Mouse (Mus musculus) T-helper 1 cell (primary cell): ENCODE results near the gene Nhlrc3.

ENCODE experiments used
- in situ Hi-C: fragments of 300-600 bp; cut with MboI, MseI; formaldehyde crosslinking; loops from one replicate; pipeline ENCODE4 v1.15.1; 2025; ENCODE audit warnings: high pct_unique_total_duplicates

Gene Nhlrc3

GRCm38 (mm10) chr3:53463046-53463764 is at the start of gene Nhlrc3, which contains the start of gene Proser1:
TSS of gene Nhlrc3 (minus strand) at chr3:53463332.
TSS of gene Proser1 (plus strand) at chr3:53463666.
- in situ Hi-C loops, result loop anchor here (10.0 kb wide), 1 partner anchor 402 kb away; the partner anchor contains the start of gene Ufm1

DNA sequence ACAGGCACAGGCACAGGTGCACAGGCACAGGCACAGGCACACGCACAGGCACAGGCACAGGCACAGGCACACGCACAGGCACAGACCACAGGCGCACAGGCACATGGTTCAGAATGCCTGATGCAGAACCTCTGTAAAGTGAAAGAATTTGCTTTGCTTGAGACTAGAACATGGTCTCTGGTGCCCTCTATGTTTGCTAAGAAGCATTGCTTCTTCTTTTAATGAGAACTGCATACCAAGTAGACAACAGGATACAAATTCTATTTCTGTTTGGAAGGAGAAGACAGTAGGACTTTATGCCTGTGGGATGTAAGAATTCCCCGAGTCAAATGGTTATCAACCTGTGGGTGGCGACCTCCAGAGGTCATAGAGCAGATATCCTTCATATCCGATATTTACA is 39.3 kb upstream of the Nhlrc3 start:
- in situ Hi-C loops, result no loop called here

- in situ Hi-C loops, result no loop called here
These were observed 35.3 kb upstream of the Nhlrc3 start for GRCm38 (mm10) chr3:53498351-53498905.

DNA sequence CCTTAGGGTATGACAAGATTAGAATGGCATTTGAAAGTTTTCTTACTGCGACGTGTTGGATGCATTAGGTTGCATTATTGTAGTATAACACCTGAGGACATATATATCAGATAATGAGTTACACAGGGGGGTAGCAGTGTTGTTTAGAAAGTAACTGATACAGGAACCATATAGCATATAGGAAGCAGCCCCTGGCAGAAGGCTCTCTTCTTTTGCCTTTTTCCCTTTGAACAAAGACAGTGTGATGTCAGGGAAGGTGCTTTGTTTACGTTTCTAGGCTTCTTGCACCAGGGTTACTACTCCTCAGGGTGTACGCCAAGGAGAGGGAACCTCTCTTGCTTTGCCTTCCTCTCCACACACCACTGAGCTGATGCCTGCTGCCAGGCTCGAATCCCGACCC is 25.2 kb upstream of the Nhlrc3 start, which contains the start of gene Stoml3:
TSS of gene Stoml3 (plus strand) at position 301 of the 400 bp plus-strand sequence.
- in situ Hi-C loops, result no loop called here

DNA sequence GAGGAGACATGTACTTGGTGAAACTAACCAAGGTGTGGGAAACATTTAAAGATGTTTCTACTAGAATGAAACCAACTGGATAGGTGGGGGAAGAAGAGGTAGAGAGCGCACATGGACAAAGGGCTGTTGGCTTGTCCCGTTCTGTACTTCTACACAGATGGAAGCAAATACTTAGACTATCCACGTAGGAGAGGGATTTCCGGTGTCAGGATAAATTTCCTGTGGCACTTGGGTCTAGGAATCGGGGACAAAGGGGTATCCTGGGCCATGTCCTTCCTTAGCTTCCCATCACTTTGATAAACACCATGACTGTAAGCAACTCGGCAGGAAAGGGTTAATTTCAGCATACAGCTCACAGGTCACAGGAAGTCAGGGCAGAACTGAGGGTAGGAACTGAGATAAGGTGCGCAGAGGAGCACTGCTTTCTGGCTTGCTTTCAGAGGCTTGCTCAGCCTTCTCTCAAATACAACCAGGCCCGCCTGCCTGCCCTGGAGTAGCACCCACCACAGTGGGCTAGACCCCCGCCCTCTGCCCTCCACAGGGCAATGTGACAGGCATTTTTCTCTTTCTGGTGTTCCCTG is 24.0 kb upstream of the Nhlrc3 start:
- in situ Hi-C loops, result no loop called here

- in situ Hi-C loops, result no loop called here
These were observed 23.4 kb upstream of the Nhlrc3 start for GRCm38 (mm10) chr3:53486561-53486960.

DNA sequence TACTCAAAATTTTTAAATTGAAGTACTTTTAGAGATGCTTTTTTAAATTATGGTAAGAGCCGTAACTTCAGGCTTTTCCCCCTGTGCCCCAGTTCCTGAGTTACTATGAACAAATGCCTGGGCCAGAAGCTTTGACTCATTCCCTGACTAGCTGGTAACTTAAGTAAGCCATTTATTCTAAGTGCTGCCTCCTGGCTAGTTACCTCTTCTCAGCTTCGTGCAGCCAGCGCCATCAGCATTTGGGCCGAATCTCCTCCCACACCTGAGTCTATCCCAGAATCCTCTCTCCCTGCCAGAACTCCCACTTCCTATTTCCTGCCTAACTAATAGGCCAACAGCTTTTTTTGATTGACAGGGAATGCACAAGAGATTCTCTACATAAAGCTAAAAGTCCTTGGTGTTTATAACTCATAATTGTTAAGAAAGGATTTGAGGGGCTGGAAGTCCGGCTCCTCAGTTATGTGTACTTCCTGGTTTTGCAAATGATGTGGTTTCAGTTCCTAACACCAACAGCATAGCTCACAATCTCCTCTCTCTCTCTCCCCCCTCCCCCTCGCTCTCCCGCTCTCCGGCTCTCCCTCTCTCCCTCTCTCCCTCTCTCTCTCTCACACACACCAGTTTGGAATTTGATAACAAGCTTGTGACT is 20.4 kb upstream of the Nhlrc3 start:
- in situ Hi-C loops, result no loop called here

GRCm38 (mm10) chr3:53478419-53479046 is 15.4 kb upstream of the Nhlrc3 start:
- in situ Hi-C loops, result no loop called here

- in situ Hi-C loops, result no loop called here
These were observed 14.3 kb upstream of the Nhlrc3 start for GRCm38 (mm10) chr3:53477468-53477867.

DNA sequence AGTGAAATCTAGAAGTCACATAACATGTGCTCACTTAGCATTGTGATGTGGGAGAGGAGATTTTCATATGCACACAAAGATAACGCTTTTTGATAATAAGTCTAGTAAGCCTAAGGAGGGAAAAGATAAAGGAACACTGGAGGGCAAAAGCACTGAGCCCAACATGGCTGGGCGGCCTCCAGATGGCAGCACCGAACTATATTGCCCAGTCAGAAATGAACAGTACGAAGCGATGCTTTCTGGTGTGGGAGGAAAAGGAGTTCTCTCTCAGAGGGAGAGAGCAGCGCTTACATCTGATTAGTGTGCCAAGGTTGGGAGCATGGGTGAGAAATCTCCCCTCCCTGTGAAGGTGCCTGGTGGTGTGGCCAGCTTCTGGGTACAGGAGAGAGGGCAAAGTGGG is 12.8 kb upstream of the Nhlrc3 start:
- in situ Hi-C loops, result no loop called here

DNA sequence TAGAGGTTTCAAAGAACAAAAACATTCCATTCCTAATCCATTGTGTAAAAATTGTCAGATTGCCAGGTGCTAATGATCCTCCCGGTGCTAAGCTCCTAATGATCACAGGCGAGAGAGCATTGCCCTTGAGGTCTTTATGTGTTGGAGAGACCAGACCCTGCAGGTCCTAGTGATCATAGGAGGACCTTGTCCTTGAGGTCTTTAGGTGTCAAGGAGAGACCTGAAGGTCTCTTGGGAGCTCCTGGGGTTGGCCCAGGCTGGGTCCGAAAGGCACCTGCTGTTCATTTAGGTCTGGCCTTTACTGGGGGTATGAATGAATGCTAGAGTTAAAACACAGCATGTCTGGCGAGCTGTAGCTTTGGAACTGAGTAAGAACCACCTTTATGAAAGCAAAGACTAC is 11.0 kb upstream of the Nhlrc3 start:
- in situ Hi-C loops, result no loop called here

- in situ Hi-C loops, result no loop called here
These were observed 8.9 kb upstream of the Nhlrc3 start for GRCm38 (mm10) chr3:53472061-53472460.

DNA sequence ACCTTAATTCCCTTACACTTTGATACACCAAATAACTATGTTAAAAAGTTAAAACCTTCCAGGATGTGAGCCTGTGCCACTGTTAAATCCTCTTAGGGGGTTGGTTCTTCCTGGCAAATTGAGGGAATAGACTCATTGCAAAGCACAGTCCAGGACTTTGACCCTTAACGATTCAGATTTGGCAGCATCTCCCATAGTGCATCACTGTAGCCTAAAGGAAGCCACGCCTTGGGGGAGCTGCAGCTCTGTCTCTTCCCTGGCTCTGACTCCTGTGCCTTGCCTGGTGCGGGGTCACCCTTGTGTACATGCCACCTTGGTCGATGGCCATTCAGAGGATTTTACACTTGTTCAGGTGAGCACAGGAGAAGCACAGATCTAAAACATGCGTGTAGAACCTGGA is 6.5 kb upstream of the Nhlrc3 start:
- in situ Hi-C loops, result loop anchor here (10.0 kb wide), 1 partner anchor 395 kb away; the partner anchor contains the start of gene Ufm1

DNA sequence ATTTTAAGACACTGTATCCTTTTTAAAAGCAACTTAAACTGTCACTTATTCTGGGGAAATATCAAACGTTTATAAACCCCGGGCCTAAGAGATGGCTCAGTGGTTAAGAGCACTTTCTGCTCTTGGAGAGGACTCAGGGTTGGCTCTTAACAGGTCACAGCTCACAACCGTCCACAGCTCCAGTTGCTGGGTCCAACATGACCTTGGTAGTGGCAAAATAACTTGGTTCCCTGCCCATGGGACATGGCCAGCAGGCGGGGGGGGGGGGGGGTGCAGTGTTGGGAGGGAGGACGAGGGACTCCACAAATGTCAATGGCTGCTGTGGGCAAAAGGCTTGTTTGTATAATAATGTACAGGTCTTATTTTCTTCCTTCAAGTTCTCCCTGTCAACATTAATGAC is 4.2 kb upstream of the Nhlrc3 start:
- in situ Hi-C loops, result loop anchor here (10.0 kb wide), 1 partner anchor 397 kb away; the partner anchor contains the start of gene Ufm1

DNA sequence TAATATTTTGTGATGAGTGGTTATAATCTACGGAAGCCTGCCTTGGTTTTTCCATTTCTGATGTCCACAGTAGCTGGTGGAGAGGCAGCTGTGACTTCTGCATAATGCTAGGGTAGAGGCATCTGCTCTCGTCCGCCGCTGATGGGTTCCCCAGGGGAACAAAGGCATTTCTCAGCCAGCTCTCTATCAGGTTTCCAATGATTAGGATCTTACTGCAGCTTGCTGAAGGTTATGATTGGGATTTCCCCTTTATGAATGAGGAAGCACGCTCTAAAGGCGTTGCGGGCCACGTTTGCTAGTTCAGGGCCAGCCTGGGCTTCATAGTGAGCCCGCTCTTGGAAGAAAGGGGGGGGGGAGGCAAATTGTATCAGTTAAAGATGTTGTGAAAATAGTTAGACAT is 3.3 kb upstream of the Nhlrc3 start:
- in situ Hi-C loops, result loop anchor here (10.0 kb wide), 1 partner anchor 398 kb away; the partner anchor contains the start of gene Ufm1

GRCm38 (mm10) chr3:53465330-53465729 is 2.2 kb upstream of the Nhlrc3 start:
- in situ Hi-C loops, result loop anchor here (10.0 kb wide), 1 partner anchor 399 kb away; the partner anchor contains the start of gene Ufm1

DNA sequence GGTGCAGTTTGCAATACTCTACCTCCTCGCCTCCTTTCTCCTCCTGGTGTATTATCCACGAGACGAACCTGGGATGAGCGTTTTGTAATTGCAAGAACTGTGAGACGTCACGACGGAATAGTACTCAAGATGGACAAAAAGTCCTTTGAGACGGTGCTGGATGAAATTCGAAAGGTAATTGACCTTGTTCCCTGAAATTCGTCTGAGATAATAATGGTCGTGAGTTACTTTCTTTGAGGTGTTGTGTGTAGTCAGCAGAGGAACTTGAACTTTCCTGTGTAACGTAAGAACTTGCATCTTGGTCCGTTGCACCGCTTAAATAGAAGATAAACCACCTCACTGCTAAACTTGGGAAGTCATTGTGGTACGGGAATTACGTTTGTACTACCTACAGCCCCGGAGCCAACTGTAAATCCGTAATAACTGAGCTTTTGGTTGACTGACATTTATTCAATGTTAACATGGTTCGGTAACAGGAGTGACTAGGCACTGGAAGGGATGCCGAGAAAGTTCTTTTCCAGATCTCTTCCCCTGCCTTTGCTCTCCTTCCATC is 1.1 kb upstream of the Nhlrc3 start:
- in situ Hi-C loops, result loop anchor here (10.0 kb wide), 1 partner anchor 401 kb away; the partner anchor contains the start of gene Ufm1

GRCm38 (mm10) chr3:53463765-53464114 is 608 bp upstream of the Nhlrc3 start:
- in situ Hi-C loops, result loop anchor here (10.0 kb wide), 1 partner anchor 401 kb away; the partner anchor contains the start of gene Ufm1

GRCm38 (mm10) chr3:53462701-53463045 is 459 bp downstream of the Nhlrc3 start:
- in situ Hi-C loops, result loop anchor here (10.0 kb wide), 1 partner anchor 402 kb away; the partner anchor contains the start of gene Ufm1

- in situ Hi-C loops, result loop anchor here (10.0 kb wide), 1 partner anchor 405 kb away; the partner anchor contains the start of gene Ufm1
These were observed 3.0 kb downstream of the Nhlrc3 start for GRCm38 (mm10) chr3:53460106-53460505.

DNA sequence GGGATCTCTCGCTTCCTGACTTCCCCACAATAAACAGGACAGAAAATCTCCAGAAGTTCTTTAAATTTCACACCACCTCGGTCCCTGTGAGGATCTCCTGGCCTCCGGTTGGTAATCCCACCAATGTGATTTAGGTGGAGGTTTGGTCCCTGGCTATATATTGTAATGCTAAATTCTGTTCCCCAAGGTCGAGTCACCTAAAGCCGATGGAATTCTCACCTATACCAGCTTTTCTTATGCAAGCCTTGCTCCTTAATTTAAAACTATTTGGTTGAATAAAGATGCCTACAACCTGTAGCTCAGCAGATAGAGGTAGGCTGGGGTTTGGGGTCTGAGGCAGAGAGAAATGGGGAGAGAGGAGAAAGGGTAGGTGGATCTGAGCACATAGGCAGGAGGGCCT is 5.4 kb downstream of the Nhlrc3 start:
- in situ Hi-C loops, result no loop called here
